Mouse (Mus musculus) myocyte (in vitro differentiated cells): Measurements from ENCODE around the gene Phactr2. TPM values are rescaled to one million over a fixed set of nuclear protein-coding genes. Genes with fewer than 3 reads are reported as not detected.

ENCODE experiments used
- H3K27me3 ChIP-seq: one replicate; pipeline ENCODE4 v1.6.1; 2011; ENCODE audit not compliant: control insufficient read depth, insufficient read depth, insufficient read length
- H3K36me3 ChIP-seq: one replicate; pipeline ENCODE4 v1.6.1; 2011; ENCODE audit not compliant: control insufficient read depth, insufficient read depth
- H3K4me2 ChIP-seq: one replicate; pipeline ENCODE4 v1.6.1; 2011; ENCODE audit warnings: low read depth, control low read depth
- H3K4me3 ChIP-seq: one replicate; pipeline ENCODE4 v1.5.1; 2011; ENCODE audit warnings: mild to moderate bottlenecking, control low read depth, moderate library complexity
- H3K79me2 ChIP-seq: one replicate; pipeline ENCODE4 v1.6.1; 2011; ENCODE audit not compliant: control insufficient read depth, insufficient read depth
- H3ac ChIP-seq: one replicate; pipeline ENCODE4 v1.6.1; 2011; ENCODE audit not compliant: control insufficient read depth, insufficient read length
- CEBPB ChIP-seq: IDR thresholded peaks from 2 replicates; pipeline ENCODE4 v1.6.1; 2011; ENCODE audit warnings: mild to moderate bottlenecking, moderate library complexity; ENCODE audit not compliant: poor library complexity, insufficient read depth, severe bottlenecking
- E2F4 ChIP-seq: IDR thresholded peaks from one replicate; pipeline ENCODE4 v1.6.1; 2011; ENCODE audit warnings: mild to moderate bottlenecking, control low read depth, moderate library complexity; ENCODE audit not compliant: insufficient read depth
- MAX ChIP-seq: IDR thresholded peaks from one replicate; pipeline ENCODE4 v1.6.1; 2011; ENCODE audit warnings: low read depth, mild to moderate bottlenecking, control low read depth
- MYOD1 ChIP-seq, 3 experiments: IDR thresholded peaks; one replicate each; pipeline ENCODE4 v1.6.1; 2011; ENCODE audit warnings: control low read depth in 2 of 3, low read depth in 2 of 3, mild to moderate bottlenecking in 2 of 3, moderate library complexity in 1 of 3; ENCODE audit not compliant: insufficient read length in 2 of 3, control insufficient read depth in 1 of 3
- MYOG ChIP-seq, 3 experiments: IDR thresholded peaks; one replicate each; pipeline ENCODE4 v1.6.1; 2011; ENCODE audit warnings: control low read depth in 2 of 3, low read depth in 2 of 3, mild to moderate bottlenecking in 2 of 3; ENCODE audit not compliant: insufficient read length in 2 of 3, control insufficient read depth in 1 of 3, insufficient read depth in 1 of 3
- POLR2A ChIP-seq: IDR thresholded peaks from one replicate; pipeline ENCODE4 v1.6.1; 2011; ENCODE audit warnings: low read depth, mild to moderate bottlenecking, control low read depth, moderate library complexity; ENCODE audit not compliant: insufficient read length
- POLR2AphosphoS2 ChIP-seq: IDR thresholded peaks from one replicate; pipeline ENCODE4 v1.6.1; 2011; ENCODE audit warnings: low read depth, control low read depth; ENCODE audit not compliant: insufficient read length
- REST ChIP-seq: IDR thresholded peaks from one replicate; pipeline ENCODE4 v1.6.1; 2011; ENCODE audit warnings: mild to moderate bottlenecking, control low read depth, moderate library complexity; ENCODE audit not compliant: insufficient read depth, insufficient read length
- SRF ChIP-seq: IDR thresholded peaks from one replicate; pipeline ENCODE4 v1.6.1; 2011; ENCODE audit warnings: low read depth; ENCODE audit not compliant: control insufficient read depth, insufficient read length
- TCF12 ChIP-seq: IDR thresholded peaks from one replicate; pipeline ENCODE4 v1.6.1; 2011; ENCODE audit warnings: mild to moderate bottlenecking, control low read depth; ENCODE audit not compliant: poor library complexity, insufficient read depth, severe bottlenecking
- TCF3 ChIP-seq: IDR thresholded peaks from one replicate; pipeline ENCODE4 v1.6.1; 2011; ENCODE audit warnings: low read depth, control low read depth; ENCODE audit not compliant: insufficient read length
- USF1 ChIP-seq: IDR thresholded peaks from one replicate; pipeline ENCODE4 v1.6.1; 2011; ENCODE audit warnings: low read depth, mild to moderate bottlenecking, control low read depth, moderate library complexity
- polyA plus RNA-seq: library from polyadenylated mRNA; unstranded; fragments of >200 nt; fragmentation: generic; extraction: Trizol; gene quantifications from one replicate; pipeline ENCODE4 v1.2.1, GENCODE M21; 2012; ENCODE audit warnings: missing spikeins

The Phactr2 gene
- polyA plus RNA-seq, 1 experiment: not detected

DNA sequence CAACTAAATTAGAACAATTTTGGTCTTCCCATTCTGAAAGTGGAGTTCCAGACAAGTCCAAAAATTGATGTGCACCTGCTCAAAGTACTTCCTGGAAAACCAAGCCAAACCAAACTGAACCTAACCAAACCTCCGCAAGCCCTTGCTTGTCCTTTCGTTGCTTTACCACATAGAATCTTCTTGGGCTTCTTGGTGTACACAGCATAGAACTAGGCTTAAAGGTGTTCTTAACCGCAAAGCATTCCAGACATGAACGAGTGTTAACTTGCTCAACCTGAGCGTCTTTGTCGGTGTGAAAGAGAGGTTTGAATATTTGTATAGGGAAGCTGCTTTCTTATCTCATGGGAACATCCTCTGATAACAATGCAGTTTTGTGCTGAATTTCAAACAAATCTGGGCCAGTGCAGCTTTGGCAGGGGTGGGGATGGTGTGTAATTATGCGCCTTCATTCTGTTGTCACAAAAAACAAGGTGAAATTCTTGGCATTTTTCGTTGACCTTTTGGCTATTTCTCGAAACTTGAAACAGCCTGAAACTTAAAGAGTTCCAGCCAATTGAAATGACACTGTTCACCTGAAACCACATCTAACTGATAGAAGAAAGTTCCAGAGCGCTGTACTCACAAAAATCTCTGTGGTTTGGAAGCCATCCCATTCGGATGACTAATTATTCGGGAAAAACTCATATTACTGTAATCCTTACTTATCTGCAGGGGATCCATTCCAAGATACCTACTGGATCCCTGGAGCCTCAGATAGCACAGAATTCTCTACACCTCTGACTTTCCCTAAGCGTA, 104.4 kb downstream of the Phactr2 start:
- no peak for TF ChIP-seq SRF
- TF ChIP-seq MAX: no peak
- no peak for TF ChIP-seq MYOG (IDR thresholded peaks at IDR 0.05; ENCODE audit: control insufficient read depth in 1 of 3, insufficient read depth in 1 of 3, insufficient read length in 2 of 3, low read depth in 2 of 3)
- TF ChIP-seq REST: no peak
- no peak for TF ChIP-seq MYOD1 (IDR thresholded peaks at IDR 0.05; ENCODE audit: control insufficient read depth in 1 of 3, insufficient read length in 2 of 3, low read depth in 2 of 3)
- TF ChIP-seq USF1: no peak
- TF ChIP-seq TCF12: no peak
- no peak for TF ChIP-seq POLR2A
- TF ChIP-seq E2F4: no peak
- TF ChIP-seq POLR2AphosphoS2: no peak
- TF ChIP-seq TCF3: no peak
- no peak for TF ChIP-seq CEBPB
- H3K4me2 ChIP-seq: no peak overlapping the region
- H3K36me3 ChIP-seq: no peaks in the 10 kb centered on the region
- H3K4me3 ChIP-seq: no peak overlapping the region
- no peaks in the 10 kb centered on the region for H3K27me3 ChIP-seq
- no peak overlapping the region for H3ac ChIP-seq
- H3K79me2 ChIP-seq: no peaks in the 10 kb centered on the region

DNA sequence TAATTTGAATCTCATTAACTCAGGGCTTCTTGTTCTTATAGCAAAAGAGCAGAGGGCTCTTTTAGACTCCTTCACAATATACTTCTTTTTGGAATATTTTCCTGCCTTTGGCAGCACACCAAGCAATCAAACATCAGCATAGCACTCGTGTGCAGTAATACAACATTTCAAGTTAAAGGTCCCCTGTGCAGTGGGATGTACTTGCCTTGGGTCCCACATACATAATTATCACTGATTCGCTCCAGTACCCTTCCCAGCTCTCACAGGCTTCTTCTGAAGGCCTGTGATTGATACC, 110.0 kb downstream of the Phactr2 start:
- Histone ChIP-seq H3K4me2 (no peak overlapping the region), H3K36me3 (no peaks in the 10 kb centered on the region), H3ac (no peak overlapping the region), H3K27me3 (no peaks in the 10 kb centered on the region), H3K79me2 (no peaks in the 10 kb centered on the region), H3K4me3 (no peak overlapping the region)
- TF ChIP-seq MAX: no peak
- no peak for TF ChIP-seq TCF3
- no peak for TF ChIP-seq POLR2A
- no peak for TF ChIP-seq SRF
- no peak for TF ChIP-seq CEBPB
- TF ChIP-seq REST: no peak
- no peak for TF ChIP-seq E2F4
- TF ChIP-seq MYOD1 (IDR thresholded peaks at IDR 0.05; ENCODE audit: control insufficient read depth in 1 of 3, insufficient read length in 2 of 3, low read depth in 2 of 3): no peak
- no peak for TF ChIP-seq USF1
- TF ChIP-seq POLR2AphosphoS2: no peak

DNA sequence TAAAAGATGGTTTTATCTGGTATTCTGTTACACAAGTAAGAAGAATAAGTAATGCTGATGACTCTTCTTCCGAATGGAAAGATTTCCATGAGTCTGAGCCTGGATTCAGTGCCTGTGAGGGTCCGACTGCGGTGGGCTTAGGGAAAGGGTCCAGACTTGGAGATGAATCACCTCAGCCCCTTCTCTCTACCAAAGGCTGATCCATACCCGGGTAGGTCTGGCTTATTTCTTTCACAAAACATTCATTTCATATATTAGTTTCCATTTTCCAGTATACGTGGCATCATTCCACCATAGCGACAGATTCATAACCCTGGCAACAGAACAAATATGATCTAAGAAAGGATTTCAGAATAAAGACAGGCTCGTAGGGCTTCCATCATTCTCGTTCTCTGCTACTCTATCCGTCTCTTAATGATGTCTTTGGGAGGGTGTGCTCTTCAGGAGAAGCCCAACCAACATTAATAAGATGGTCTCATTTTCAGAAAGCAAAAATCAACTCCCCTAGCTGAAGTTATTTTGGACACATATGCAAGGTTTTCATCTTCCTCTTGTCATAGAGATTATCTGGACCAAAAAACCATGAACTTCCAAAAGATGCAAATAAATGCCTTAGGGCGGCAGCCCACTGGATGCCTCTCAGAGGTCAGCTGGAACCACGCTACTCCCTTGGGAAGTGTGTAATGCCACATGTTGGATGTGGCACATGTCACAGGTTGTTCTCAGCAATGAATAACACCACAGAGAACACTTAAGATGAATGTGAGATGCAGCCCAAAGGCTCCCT, 110.5 kb downstream of the Phactr2 start:
- Histone ChIP-seq H3K27me3 (no peaks in the 10 kb centered on the region), H3K79me2 (no peaks in the 10 kb centered on the region), H3K4me2 (no peak overlapping the region), H3K4me3 (no peak overlapping the region), H3K36me3 (no peaks in the 10 kb centered on the region), H3ac (no peak overlapping the region)
- TF ChIP-seq E2F4 (no peak), USF1 (no peak), POLR2A (no peak), TCF12 (no peak), MYOD1 (IDR thresholded peaks at IDR 0.05; ENCODE audit: control insufficient read depth in 1 of 3, insufficient read length in 2 of 3, low read depth in 2 of 3) (no peak), POLR2AphosphoS2 (no peak), MAX (no peak), REST (no peak), SRF (no peak), MYOG (IDR thresholded peaks at IDR 0.05; ENCODE audit: control insufficient read depth in 1 of 3, insufficient read depth in 1 of 3, insufficient read length in 2 of 3, low read depth in 2 of 3) (no peak), TCF3 (no peak), CEBPB (no peak)

DNA sequence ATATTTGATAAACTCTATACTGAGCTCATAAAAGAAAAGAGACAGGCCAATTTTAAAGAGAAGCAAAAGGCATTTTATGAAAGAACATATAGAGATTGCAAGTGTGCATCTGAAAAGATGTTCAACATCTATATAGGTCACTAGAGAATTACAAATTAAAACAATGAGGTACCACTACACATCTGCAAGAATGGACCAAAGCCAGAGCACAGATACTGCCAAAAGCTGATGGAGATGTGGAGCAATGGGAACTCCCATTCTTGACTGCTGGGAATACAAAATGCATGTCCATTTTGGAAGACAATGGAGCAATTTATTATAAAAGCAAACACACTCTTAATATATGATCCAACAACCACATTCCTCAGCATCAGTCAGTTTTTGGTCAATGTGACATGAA, 113.3 kb downstream of the Phactr2 start:
- H3K4me3 ChIP-seq: no peak overlapping the region
- no peak for TF ChIP-seq POLR2A
- no peak for TF ChIP-seq TCF12
- TF ChIP-seq USF1: no peak
- TF ChIP-seq MYOD1 (IDR thresholded peaks at IDR 0.05; ENCODE audit: control insufficient read depth in 1 of 3, insufficient read length in 2 of 3, low read depth in 2 of 3): no peak
- TF ChIP-seq CEBPB: no peak
- TF ChIP-seq MYOG (IDR thresholded peaks at IDR 0.05; ENCODE audit: control insufficient read depth in 1 of 3, insufficient read depth in 1 of 3, insufficient read length in 2 of 3, low read depth in 2 of 3): no peak
- TF ChIP-seq MAX: no peak
- no peak for TF ChIP-seq E2F4
- TF ChIP-seq TCF3: no peak
- TF ChIP-seq REST: no peak
- TF ChIP-seq SRF: no peak
- no peak for TF ChIP-seq POLR2AphosphoS2
- H3K79me2 ChIP-seq: no peaks in the 10 kb centered on the region
- H3ac ChIP-seq: no peak overlapping the region
- no peak overlapping the region for H3K4me2 ChIP-seq
- H3K36me3 ChIP-seq: no peaks in the 10 kb centered on the region
- no peaks in the 10 kb centered on the region for H3K27me3 ChIP-seq
